Mouse (Mus musculus): ENCODE results near the gene Dot1l.

GRCm38 (mm10) chr10:80805322-80805721 is 50.3 kb downstream of the Dot1l start:
- TF ChIP-seq CTCF (IDR thresholded peaks at IDR 0.05; ENCODE audit: control insufficient read depth, insufficient read depth, low read length) (no peak), POLR2A (IDR thresholded peaks at IDR 0.05; ENCODE audit: borderline replicate concordance, control insufficient read depth, low read depth, low read length) (no peak)

Measured in bone marrow, adult 2 months (tissue).